Mouse (Mus musculus) heart, postnatal 10 days (tissue): ENCODE measurements around the gene Phf1. TPM values are rescaled to one million over a fixed set of nuclear protein-coding genes. Genes with fewer than 3 reads are reported as not detected.

ENCODE experiments used
- DNase-seq, 2 experiments: peaks; one replicate each; pipeline ENCODE4 v3.0.0; 2021
- intact Hi-C: fragments of 180-260 bp; cut with DNase I; formaldehyde crosslinking; loops from one replicate; pipeline ENCODE4 v1.15.1; 2025
- total RNA-seq, 2 experiments: library from RNA; stranded (reverse); gene quantifications; 2 replicates each; pipeline ENCODE4 v1.2.3; 2021

Gene Phf1
- total RNA-seq, 2 experiments from 2014 or later = 10.1 to 12.4 TPM

DNA sequence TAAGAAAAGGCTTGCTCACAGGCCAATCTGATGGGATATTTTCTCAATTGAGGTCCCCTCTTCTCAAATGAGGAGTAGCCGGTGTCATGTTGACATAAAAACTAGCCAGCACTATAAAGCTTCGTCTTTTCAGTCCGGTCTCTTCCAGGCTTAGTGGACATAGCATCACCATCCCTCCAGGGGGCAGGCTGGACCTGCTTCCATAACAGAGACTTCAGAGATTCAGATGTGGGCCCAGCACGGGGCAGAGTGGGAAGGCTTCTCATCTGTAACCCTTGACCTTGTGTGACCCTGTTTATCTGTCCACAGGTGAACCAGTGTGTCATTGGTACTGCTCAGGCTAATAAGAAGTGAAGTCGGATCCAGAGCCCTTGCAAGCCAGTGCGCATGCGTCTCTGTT lies 1.1 kb upstream of the Phf1 start:
- peak; percentile 53 to 69 for DNase-seq
- intact Hi-C loops = loop anchor here (5.0 kb wide), 1 partner anchor 96 kb away; the partner anchor contains the start of gene Bak1

DNA sequence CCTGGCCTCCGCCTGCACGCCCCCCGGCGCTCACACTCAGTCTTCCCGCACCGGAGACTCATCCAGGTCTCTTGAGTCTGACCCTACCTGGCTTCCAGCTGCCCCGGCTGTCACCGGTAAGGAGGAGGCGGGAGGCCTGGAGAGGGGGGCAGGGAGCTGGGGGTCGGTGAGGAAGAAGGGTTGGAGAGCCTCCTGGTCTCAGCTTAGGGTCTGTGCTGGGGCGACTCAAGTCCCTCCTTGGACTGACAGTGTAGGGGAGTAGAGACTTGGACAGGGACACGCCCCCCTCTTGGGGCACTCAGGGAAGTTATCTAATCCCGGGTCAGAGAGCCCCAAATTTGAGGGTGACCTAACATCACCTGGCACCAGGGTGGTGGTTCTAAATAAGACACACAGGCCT lies 567 bp downstream of the Phf1 start:
- intact Hi-C loops = loop anchor here (5.0 kb wide), 1 partner anchor 94 kb away; the partner anchor contains the start of gene Bak1
- no peak for DNase-seq

DNA sequence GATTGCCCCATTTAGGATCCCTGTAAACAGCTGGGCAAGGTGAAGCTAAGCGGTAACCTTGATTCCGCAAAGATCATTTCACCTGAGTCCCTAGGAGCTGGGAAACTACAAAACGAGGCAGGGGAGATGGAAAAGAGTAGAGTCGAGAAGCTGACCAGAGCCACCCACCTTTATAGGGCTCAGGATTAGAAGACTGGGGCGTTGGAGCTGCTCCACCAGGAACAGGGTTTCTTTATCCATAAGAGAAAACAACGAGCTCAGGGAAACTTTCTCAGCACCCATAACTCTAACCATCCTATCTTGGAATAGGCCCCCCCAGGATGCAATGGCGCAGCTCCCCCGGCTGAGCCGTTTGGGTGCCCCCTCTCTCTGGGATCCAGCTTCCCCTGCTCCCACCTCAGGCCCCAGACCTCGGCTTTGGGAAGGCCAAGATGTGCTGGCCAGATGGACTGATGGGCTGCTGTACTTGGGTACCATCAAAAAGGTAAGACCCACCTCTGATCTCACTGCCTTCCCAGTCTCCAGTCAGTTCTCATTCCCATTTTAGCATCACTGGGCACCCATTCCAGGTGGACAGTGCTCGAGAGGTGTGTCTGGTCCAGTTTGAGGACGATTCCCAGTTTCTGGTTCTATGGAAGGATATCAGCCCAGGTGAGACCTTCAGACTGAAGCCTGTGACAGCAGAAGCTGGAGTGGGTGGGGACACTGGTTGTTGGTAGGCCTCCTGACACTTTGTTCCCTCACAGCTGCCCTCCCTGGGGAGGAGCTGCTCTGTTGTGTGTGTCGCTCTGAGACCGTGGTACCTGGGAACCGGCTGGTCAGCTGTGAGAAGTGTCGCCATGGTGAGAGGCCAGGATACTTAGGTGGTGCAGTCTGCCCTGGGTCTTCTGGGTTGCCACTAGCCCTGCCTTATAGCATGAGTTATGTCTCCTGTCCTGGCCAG lies 1.3 kb downstream of the Phf1 start:
- intact Hi-C loops = loop anchor here (5.0 kb wide), 1 partner anchor 93 kb away; the partner anchor contains the start of gene Bak1
- DNase-seq = no peak

DNA sequence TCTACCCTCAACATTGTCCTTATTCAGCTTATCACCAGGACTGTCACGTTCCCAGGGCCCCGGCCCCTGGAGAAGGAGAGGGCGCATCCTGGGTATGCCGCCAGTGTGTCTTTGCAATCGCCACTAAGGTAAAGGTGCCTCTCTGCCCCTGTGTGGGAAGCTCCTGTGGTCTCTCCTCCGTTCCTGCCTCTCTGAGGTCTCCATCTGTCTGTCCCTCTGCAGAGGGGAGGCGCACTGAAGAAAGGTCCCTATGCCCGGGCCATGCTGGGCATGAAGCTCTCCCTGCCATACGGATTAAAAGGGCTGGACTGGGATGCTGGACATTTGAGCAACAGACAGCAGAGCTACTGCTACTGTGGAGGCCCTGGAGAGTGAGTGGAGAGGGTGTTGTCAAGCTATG lies 2.2 kb downstream of the Phf1 start:
- intact Hi-C loops = no loop called here
- no peak for DNase-seq

DNA sequence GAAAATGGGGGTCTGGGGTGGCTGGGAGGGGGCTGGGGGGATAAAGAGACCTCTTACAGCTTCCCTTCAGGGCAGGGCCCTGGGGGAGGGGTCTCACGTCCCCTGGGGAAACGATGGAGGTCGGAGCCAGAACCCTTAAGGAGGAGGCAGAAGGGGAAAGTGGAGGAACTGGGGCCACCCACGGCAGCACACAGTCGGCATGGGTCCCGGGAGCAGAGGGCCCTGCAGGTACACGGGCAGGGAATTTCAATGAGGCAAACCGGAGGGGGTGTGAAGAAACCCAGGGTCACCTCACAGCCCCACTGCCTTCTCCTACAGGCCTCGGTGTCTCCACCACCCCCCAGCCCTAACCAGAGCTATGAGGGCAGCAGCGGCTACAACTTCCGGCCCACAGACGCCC lies 3.6 kb downstream of the Phf1 start:
- intact Hi-C loops = no loop called here
- no peak for DNase-seq

DNA sequence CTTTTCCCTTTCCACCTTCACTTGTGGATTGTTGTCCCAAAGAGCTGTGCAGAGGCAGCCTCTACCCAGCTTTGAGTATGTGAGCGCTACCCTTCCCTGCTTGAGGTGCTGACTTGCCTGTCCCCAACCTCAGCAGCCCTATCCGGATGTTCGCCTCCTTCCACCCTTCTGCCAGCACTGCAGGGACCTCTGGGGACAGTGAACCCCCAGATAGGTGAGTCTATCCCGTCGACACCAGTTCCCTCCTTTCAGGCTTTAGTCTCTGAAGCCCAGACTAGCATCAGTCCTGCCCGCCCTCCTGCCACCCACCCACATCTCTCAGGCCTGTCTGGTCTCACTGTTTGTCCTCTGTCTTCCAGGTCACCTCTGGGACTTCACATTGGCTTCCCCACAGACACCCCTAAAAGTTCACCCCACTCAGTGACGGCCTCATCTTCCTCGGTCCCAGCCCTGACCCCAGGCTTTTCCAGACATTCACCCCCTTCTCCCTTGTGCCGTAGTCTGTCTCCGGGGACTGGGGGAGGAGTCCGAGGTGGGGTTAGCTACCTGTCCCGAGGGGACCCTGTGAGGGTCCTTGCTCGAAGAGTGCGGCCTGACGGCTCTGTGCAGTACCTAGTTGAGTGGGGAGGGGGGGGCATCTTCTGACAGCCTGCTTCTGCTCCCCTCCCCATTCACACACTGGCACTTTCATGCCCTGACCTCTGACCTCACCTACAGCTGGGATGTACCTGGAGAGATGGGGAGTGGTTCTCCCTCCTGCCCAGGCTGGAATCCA lies 4.3 kb downstream of the Phf1 start:
- no peak for DNase-seq
- intact Hi-C loops = no loop called here

DNA sequence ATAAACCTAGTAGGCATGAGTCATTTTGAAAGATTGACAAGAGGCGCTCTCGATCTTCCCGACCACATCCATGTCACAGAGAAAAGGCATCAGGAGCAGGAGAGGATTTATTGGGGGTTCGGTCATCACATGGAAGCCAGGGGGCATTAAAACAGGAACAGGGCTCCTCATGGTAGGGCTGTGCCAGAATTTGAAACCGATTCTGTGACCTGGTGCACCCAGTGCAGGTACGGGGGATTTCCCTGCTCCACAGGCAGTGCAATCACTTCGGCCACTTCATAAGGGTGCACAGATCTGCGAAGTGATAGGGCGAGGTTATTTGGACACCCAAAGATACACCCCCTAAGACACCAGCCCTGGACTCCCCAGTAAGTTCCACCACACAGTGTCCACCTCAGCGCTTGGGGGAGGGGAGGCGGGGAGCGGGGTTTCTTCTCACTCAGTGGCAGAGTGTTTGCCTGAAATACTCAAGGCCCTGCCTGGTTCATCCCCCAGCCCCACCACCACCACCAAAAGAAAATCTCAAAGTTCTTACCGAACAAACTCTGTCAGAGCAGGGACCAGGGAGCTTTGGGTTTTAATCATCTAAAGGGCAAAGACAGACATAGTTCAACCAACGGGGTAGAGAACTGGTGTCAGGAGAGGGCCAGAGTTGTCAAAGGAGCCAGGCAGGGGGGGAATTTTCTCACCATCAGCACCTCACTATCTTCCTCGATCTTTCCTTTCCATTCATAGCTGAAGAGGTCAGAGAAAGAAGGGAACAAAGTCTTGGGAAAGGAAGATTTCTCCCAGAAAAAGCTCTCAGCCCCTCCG lies 5.2 kb downstream of the Phf1 start:
- no peak for DNase-seq

DNA sequence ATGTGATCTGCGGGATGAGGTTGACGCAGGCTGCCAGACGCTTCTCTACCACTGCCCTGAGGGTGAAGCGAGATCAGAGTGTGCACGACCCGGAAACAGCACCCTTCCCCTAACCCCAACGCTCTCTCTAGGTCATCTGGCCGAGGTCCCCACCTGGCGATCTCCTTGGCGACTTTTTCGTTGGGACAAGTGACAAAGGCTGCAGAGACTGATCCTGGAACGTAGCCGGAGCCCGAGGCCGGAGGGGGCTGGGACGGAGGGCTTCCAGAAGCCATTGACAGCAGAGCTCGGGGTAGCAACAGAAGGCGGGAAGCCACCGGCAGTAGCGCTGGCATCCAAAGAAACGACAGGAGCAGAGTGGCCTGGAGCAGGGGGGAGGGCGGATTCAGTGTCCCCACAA lies 5.9 kb downstream of the Phf1 start:
- DNase-seq = no peak
- intact Hi-C loops = no loop called here

More for the DNA sequence above, 5.2 kb downstream of the Phf1 start:
- intact Hi-C loops = no loop called here

DNA sequence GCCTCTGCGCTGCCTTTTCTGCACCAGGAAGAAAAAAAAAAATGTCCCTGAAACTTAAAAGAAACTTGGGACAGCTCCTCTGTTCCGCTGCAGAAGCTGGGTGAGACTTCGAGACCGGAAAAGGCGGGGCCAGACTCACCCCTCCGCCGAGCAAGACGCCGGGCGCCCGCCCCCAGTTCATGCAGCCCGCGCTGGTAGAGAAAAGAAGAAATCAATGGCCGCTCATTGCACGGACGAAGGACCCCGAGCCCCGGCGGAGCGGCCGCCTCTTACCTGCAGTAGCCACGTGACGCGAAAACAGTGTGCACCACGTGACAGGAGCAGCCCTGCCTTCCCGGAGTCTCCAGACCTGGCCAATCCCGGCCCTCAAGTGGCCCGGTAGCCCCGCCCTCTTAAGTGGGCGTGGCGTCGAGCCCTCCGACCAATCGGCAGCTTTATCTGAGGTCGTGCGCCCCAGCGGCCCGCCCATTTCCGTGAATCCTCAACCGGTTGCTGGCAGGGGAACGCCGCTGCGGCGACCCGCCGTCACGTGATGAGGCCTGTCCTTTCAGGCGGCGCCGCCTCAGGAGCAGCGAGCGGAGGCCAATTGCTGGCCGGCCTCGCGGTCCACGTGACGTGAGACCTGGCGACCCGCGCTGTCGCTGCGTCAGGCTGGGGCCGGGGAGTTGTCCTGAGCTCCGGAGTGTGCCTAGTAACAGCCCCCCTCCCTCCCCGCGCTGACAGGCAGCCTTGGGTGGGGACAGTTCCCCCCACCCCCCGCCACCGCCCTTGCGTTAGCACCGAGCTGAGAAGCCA lies 6.5 kb downstream of the Phf1 start, which contains the start of gene Cuta:
Gene Cuta (minus strand): TSS at position 392 of the 795 bp plus-strand sequence.
- DNase-seq = peak; percentile 100
- intact Hi-C loops = no loop called here

DNA sequence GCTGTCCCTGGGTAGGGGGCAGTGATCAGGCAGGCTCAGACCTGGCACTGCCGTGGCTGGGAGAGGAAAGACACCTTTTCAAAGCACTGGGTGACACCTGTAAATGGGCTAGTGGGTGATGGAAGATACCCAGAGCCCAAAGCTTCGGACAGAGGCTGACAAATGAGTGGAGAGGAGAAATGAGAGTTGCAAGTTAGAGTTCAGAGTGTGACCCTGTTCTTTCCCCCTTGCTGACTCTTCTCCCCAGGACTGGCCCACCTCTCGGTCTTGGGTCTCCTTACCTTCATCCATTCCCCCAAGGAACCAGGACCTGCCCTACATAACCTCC lies 7.1 kb downstream of the Phf1 start:
- no peak for DNase-seq
- intact Hi-C loops = no loop called here

DNA sequence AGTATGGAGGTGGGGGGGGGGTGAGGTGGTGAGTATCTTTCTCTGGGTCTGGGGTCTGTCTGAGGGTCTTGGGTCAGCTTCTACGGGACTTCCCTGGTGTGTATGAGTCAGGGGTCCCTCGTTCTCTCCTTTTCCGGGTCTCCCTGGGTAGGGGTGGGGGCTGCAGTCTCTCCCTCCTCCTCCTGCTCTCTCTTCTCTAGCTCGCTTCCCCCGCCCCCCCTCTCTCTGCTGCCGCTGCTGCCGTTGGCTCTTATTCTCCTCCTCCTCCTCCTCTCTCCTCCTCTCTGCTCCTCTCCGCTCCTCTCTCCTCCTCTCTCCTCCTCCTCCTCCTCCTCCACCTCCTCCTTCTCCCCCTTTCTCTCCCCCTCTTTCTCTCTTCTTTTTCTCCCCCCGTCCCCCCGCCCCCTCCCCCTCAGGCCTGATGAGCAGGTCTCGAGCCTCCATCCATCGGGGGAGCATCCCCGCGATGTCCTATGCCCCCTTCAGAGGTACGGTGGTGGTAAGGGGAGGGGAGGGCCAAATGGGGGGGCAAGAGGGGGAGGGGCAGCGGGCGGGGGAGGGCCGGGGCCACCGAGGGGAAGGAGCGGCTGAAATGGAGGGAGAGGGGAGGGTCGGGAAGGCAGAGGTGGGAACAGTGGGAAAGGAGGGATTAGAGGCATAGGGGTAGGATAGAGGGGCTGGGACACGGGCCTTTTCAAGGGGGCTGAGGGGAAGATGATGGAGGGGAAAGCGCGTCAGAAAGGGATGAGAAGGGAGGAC lies 8.4 kb downstream of the Phf1 start, which contains the start of gene Syngap1:
Gene Syngap1 (plus strand): TSS at position 223 of the 759 bp plus-strand sequence.
- peak in 1 of 2 experiments; percentile 37 for DNase-seq
- intact Hi-C loops = no loop called here

DNA sequence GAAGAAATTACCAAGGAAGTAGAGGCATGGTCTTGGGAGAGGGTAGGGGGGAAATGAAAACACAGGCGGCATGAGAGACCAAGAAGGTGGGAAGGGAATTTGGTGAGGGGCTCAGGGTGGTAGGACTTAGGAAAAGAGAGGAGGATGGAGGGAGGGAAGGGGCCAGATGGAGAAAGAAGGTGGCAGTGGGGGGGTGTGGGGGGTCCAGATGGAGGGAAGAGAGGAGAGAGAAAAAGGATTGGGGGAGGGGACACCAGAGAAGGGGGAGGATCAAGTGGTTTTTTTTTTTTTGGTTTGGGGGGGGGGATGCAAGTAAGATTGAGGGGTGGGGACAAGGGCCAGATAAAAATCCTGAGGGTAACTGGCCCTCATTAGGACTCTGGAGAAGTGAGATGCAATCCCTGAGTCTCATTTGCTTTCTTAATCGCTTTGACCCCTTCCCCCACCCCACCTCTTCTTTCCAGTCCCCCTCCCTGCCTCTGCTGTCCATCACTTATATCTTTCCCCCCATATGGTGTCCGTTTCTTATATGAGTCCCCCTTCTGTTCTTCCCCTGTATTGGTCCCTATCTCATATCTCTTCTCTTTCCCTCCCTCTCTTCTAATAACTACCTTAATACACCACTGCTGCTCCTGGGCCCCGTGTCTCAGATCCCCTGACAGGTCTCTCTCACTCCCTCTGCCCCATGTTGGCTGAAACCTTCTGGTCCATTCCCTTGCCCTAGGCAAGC lies 9.2 kb downstream of the Phf1 start:
- DNase-seq = no peak
- intact Hi-C loops = no loop called here

DNA sequence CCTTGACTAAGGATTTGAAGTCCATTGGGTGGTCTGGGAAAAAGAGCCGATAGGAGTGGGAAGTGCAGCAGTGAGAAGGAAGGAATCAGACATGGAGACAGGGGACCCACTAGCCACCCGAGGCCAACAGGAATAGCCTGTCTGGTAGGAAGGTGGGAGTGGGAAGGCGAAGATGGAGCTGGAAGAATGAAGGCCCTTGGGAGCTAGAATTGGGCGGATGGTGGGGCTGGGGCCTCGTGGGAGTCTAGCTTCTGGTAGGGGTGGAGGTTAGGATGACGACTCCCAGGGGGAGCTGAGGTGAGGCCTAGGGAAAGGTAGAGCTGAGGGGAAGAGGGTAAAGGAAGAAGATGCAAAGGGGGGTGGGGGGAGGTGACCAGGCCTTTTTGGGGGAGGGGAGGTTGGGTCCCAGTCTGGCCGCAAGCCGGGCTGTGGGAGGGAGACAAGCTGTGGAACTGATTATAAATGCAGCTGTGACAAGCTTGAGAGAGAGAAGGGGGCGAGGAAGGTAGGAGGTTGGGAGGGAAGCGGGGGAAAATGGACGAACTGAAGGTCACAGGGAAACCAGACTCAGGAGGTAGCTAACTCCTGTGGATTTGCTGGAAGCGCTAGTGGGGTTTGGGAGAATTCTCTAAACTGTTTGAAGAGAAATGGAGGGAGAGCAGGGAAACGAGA lies 13.1 kb downstream of the Phf1 start:
- intact Hi-C loops = no loop called here
- no peak for DNase-seq

DNA sequence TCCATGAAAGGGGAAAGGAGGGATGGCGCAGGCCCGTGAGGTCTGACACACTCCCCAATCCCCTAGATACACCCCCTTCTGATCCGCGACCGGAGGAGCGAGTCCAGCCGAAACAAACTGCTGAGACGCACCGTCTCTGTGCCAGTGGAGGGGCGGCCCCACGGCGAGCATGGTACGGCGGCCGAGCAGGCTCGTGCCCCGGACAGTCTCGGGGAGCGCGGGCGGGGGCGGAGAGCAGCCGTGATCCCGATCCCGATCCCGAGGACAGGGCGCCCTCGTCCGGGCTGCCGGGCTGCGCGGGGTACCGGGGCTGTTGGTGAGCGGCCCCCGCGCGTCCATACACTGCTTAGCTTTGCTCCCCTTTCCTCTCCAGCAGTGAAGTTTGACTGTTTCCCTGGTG lies 13.7 kb downstream of the Phf1 start:
- DNase-seq = peak; percentile 82 to 84
- intact Hi-C loops = no loop called here

DNA sequence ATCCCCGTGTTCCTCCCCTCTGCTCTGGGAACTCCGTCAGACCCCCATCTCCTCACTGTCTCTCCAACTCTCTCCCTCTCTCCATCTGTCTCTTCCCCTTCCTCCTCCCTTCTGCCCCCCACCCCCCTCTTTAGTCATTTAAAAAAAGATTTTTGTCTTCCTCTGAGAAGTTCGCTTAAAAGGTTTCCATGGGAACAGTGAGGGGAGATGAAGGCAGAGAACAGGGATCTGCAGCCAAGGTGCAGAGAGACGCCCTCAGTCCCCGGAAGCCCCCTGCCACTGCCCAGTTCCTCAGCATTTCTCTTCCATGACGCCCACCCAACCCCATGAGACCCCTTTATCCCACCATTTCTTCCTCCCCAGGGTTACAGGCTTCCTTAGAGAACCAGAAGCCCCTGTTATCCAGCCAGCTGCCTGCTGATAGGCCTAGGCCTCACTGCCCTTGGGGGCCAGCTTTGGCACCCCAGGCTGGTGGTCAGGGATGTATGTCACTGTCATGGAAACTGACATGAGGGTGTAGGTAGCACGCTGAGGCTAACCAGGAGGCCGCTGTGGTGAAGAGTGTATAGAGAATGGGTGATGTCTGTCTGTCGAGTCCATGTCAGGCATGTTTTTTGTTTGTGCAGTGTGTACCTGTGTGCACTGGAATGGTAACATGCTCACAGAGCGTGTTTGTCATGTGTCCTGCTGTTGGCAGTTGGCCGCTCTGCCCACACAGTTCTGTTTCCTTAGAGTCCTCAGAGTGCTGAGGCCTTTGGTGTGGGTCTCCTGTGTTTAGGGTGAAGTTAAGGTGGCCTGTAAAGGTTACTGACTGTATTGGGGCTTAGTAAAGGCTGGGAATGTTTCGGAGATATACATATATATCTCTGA lies 14.6 kb downstream of the Phf1 start:
- DNase-seq = no peak
- intact Hi-C loops = no loop called here

DNA sequence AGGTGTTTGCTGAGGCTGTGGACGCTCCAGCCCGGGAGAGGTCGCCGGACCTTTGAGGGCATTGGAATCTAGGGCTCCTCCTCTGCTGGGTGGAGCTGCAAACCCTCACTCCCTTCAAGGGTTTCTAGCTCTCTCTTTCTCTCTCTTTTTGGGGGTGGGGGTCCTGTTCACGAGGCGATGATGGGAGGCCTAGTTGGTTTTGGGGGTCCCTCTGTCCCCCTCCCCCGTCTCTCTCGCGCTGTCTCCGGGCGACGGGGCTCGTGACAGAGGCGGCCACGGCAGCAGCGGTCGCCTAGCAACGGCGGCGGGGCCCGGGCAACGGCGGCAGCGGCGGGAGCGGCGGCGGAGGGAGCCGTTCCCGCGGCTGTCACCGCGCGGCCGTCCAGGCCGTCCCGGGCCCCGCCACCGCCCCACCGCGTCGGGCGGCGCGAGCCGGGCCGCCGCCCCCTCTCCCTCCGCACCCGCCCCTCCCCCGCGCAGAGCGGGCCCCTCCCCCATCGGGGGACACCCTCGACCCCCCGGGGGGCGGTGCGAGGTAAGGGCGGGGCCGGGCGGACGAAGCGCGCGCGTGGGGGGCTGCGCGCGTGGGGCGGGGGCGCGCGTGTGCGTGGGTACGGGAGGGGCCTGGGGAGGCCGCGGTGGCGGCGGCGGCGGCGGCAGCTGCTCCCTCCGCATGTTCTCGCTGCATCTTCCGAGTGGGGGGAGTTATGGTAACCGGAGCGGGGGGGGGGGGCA lies 15.6 kb downstream of the Phf1 start:
- intact Hi-C loops = no loop called here
- DNase-seq = peak; percentile 68
